Mouse (Mus musculus) ES-Bruce4 (cell line): ENCODE measurements around the gene Adamts14.

Experiments used
- CTCF ChIP-seq: IDR thresholded peaks from one replicate; pipeline ENCODE4 v1.8.1; 2011; ENCODE audit warnings: low read depth, low read length
- POLR2A ChIP-seq: IDR thresholded peaks from one replicate; pipeline ENCODE4 v1.8.1; 2011; ENCODE audit warnings: low read length; ENCODE audit not compliant: insufficient read depth

GRCm38 (mm10) chr10:61162366-61162765 lies 110.9 kb downstream of the Adamts14 start:
- no peak for TF ChIP-seq CTCF
- TF ChIP-seq POLR2A, result no peak
